Mouse (Mus musculus) small intestine, adult 2 months (tissue): Measurements from ENCODE around the gene Znrd1. TPM values are rescaled to one million over a fixed set of nuclear protein-coding genes. Genes with fewer than 3 reads are reported as not detected.

Experiments used
- H3K27ac ChIP-seq: fragments of 200-500 bp; 2 replicates; pipeline ENCODE4 v1.5.1; 2012; ENCODE audit warnings: low read depth, low read length, control low read depth, inconsistent platforms; ENCODE audit not compliant: insufficient read depth
- H3K27me3 ChIP-seq: fragments of 200-500 bp; 2 replicates; pipeline ENCODE4 v1.6.1; 2012; ENCODE audit warnings: mild to moderate bottlenecking, moderate library complexity, low read length, inconsistent platforms; ENCODE audit not compliant: control insufficient read depth, insufficient read depth
- H3K36me3 ChIP-seq: fragments of 200-500 bp; 2 replicates; pipeline ENCODE4 v1.6.1; 2012; ENCODE audit warnings: mild to moderate bottlenecking, low read length, control low read depth, inconsistent platforms; ENCODE audit not compliant: control insufficient read depth, insufficient read depth
- H3K4me1 ChIP-seq: fragments of 200-500 bp; 2 replicates; pipeline ENCODE4 v1.6.1; 2012; ENCODE audit warnings: low read length, inconsistent platforms, mixed read lengths; ENCODE audit not compliant: control insufficient read depth, insufficient read depth, insufficient read length
- H3K4me3 ChIP-seq: fragments of 200-500 bp; 2 replicates; pipeline ENCODE4 v1.5.1; 2012; ENCODE audit warnings: low read depth, mild to moderate bottlenecking, control low read depth, inconsistent platforms, low read length, moderate library complexity
- CTCF ChIP-seq: fragments of 200-500 bp; IDR thresholded peaks from 2 replicates; pipeline ENCODE4 v1.5.1; 2012; ENCODE audit warnings: low read depth, mild to moderate bottlenecking, control low read depth, inconsistent platforms, low read length, moderate library complexity, mixed read lengths; ENCODE audit not compliant: insufficient replicate concordance, insufficient read length; ENCODE audit errors: extremely low read depth
- POLR2A ChIP-seq: fragments of 200-500 bp; IDR thresholded peaks from 2 replicates; pipeline ENCODE4 v1.6.1; 2012; ENCODE audit warnings: low read depth, mild to moderate bottlenecking, control low read depth, inconsistent platforms, low read length, moderate library complexity
- WGBS: fragments of 180-500 bp; shearing (Covaris S2); methylation state at CpG from one replicate; pipeline ENCODE4 v1.1.7; 2018; 5-methylcytosine and 5-hydroxymethylcytosine counted together
- polyA plus RNA-seq: library from polyadenylated mRNA; depleted of rRNA; stranded (reverse); fragments of >200 nt; gene quantifications from 2 replicates; pipeline ENCODE4 v1.2.3, GENCODE M21; 2012

Gene Znrd1
- polyA plus RNA-seq, 1 experiment, result 23.8 TPM

DNA sequence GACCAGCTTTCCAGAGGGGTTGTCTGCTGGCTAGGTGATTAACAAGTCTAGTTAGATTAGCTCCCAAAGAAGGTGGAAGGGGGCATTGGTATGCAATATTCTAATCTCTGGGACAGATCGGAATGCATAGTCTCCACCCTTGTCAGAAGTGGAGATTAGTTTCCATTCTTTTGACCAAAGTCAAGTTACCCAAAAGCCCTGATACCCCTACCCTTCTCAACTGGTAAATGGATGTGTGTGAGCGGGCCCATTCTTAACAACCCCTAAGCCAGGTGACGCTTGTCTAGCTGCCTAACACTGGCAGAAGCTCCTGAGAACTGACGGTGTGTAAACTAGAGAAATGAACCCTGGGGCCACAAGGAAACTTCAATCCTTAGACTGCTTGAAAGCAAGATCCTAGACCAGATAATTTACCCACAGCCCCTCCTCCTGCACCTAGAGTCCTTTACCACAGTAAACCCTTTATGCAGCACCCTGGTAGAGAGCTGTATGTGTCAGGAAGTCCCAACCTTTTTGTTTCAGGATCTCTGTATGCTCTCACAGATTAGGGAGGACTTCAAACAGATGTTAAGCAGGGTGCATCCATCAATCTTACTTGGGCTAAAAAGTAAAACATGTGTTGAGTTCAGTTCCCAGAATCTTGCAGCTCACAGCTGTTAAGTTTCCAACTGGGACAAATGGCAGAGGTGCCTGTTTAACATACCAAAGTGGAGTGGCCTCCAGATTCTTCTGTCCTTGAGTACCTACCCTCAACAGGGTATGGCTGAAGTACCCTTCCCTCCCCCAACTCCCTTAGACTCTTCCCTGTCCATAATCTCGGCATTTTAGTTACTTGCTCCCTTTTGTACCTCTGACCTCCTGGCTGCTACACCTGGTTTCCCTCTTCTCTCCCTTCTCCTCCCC, 24.1 kb upstream of the Znrd1 start:
- TF ChIP-seq POLR2A, result no peak
- TF ChIP-seq CTCF, result no peak
- Histone ChIP-seq H3K4me3 (no peak overlapping the region), H3K36me3 (no peaks in the 10 kb centered on the region), H3K27ac (no peak overlapping the region), H3K4me1 (peaks cover 5% of the 10 kb centered on the region), H3K27me3 (no peaks in the 10 kb centered on the region)
- WGBS, result 52% methylated on average over 5 of the region's 5 CpGs

DNA sequence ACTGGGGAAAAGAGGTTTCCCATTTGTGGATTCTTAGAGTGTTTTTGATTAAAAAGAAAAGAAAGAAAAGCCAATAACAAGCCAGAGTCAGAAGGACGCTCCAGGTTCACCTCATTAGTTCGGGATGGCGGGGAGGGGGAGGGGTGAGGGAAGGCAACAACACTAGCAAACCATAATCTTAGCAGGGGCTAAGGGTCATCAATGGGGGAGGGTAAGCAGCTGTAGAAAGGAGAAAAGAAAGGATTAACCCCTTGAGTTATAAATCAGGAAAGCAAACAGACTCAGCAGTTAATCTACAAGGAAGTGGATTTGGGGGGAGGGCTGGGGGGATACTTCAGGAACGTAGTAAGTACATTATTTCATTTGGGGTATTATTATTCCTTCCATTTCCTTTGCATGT, 23.5 kb upstream of the Znrd1 start:
- TF ChIP-seq CTCF (no peak), POLR2A (no peak)
- no peak overlapping the region for H3K27ac ChIP-seq
- H3K36me3 ChIP-seq, result no peaks in the 10 kb centered on the region
- WGBS, result 11% methylated on average over 4 of the region's 4 CpGs
- peaks cover 5% of the 10 kb centered on the region for H3K4me1 ChIP-seq
- no peak overlapping the region for H3K4me3 ChIP-seq
- no peaks in the 10 kb centered on the region for H3K27me3 ChIP-seq

DNA sequence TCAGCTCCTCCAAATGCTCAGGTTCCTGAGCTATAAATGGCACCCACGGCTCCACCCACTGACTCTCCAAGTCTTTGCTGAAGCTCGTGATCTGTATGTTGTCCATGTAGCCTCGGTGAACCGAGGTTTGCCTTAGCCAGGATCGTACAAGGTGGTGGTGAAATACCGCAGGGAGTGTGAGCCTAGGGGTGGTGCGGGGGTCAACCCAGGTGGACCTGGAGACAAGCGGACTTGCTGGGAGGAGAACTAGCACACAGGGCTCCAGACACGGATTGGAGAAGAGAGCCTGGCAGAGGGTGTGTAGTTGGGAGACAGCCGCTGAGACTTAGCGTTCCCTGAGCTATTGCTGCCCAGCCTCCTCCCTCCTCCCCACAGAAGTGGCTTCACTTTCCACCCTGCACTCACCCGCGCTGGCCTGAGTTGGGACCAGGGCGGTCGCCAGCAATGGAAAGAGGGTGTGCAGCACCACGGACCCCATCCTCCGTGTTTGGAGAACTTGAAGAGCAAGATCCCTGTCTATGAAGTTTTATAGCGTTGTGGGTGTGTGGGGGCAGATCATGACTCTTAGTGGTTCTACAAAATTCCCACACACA, 23.0 kb upstream of the Znrd1 start, which contains the start of gene 2410137M14Rik:
2410137M14Rik (minus strand) TSS at position 17 of the 593 bp plus-strand sequence.
- peaks cover 5% of the 10 kb centered on the region for H3K4me1 ChIP-seq
- H3K27ac ChIP-seq, result no peak within 1 kb of the TSS
- no peaks in the 10 kb centered on the region for H3K27me3 ChIP-seq
- no peak for TF ChIP-seq POLR2A
- no peak for TF ChIP-seq CTCF
- WGBS, result 9% methylated on average over 18 of the region's 18 CpGs
- peak within 1 kb of the TSS; percentile 18 for H3K4me3 ChIP-seq
- H3K36me3 ChIP-seq, result no peaks in the 10 kb centered on the region

GRCm38 (mm10) chr17:36973271-36973787, 15.0 kb upstream of the Znrd1 start:
- H3K27ac ChIP-seq, result no peak overlapping the region
- H3K36me3 ChIP-seq, result no peaks in the 10 kb centered on the region
- H3K4me1 ChIP-seq, result no peaks in the 10 kb centered on the region
- TF ChIP-seq CTCF (no peak), POLR2A (no peak)
- WGBS, result 58% methylated on average over 8 of the region's 8 CpGs
- H3K4me3 ChIP-seq, result no peak overlapping the region
- H3K27me3 ChIP-seq, result no peaks in the 10 kb centered on the region

GRCm38 (mm10) chr17:36972791-36973190, 14.4 kb upstream of the Znrd1 start:
- H3K36me3 ChIP-seq, result no peaks in the 10 kb centered on the region
- H3K4me1 ChIP-seq, result no peaks in the 10 kb centered on the region
- no peak overlapping the region for H3K27ac ChIP-seq
- no peak for TF ChIP-seq CTCF
- no peak for TF ChIP-seq POLR2A
- no peak overlapping the region for H3K4me3 ChIP-seq
- H3K27me3 ChIP-seq, result no peaks in the 10 kb centered on the region
- WGBS, result 77% methylated on average over 3 of the region's 3 CpGs

DNA sequence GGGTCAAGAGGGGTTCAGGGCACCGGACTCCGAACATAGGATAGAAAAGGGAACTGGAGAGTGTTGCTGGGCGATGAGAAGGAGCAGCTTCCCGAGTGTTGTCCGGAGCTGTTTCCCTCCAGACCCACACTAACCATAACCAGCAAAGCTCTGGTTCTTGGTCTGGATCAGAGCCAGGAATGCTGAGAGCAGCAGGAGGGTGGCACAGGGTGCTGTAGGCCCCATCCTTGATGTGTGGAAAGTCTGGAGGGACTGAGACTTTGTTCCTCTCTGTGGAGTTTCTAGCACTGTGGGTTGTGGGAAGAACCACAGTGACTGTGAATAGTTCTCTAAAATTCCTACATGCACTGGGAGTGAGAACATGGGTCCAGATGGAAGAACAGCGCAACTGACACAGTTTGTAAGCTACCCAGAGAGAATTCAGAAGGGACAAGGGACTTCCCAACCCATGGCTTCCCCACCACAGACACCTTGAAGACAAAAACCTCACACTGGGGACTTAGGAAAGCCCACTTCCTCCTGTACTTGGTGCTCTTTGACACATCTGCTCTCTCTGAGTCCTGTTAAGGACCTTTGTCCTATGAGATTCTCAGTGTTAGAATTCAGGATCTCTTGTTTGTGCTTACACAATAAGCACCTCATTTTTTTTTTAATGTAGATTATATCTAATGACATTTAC, 13.0 kb upstream of the Znrd1 start:
- Histone ChIP-seq H3K27ac (no peak overlapping the region), H3K27me3 (no peaks in the 10 kb centered on the region), H3K4me1 (no peaks in the 10 kb centered on the region), H3K36me3 (no peaks in the 10 kb centered on the region), H3K4me3 (no peak overlapping the region)
- WGBS, result 83% methylated on average over 6 of the region's 6 CpGs
- TF ChIP-seq CTCF, result no peak
- no peak for TF ChIP-seq POLR2A

GRCm38 (mm10) chr17:36970316-36970890, 12.0 kb upstream of the Znrd1 start:
- 68% methylated on average over 14 of the region's 14 CpGs for WGBS
- H3K27ac ChIP-seq, result no peak overlapping the region
- TF ChIP-seq CTCF, result no peak
- TF ChIP-seq POLR2A, result no peak

More at GRCm38 (mm10) chr17:36970316-36970890, 12.0 kb upstream of the Znrd1 start:
- H3K4me1 ChIP-seq, result no peaks in the 10 kb centered on the region
- H3K36me3 ChIP-seq, result 0 out of 2 replicates have a peak, but pooled peaks cover 1% of the 10 kb centered on the region
- no peak overlapping the region for H3K4me3 ChIP-seq
- no peaks in the 10 kb centered on the region for H3K27me3 ChIP-seq
